Mouse (Mus musculus) adrenal gland, postnatal 10 days (tissue): Measurements from ENCODE around the gene Ampd3. TPM values are rescaled to one million over a fixed set of nuclear protein-coding genes. Genes with fewer than 3 reads are reported as not detected.

Experiments used
- DNase-seq: peaks from one replicate; pipeline ENCODE4 v3.0.0; 2021; ENCODE audit warnings: mixed read lengths
- microRNA-seq: library from miRNA; unstranded; fragments of <30 nt; microRNA quantifications from one replicate; pipeline ENCODE4 v1.2.0, GENCODE M21; 2021
- total RNA-seq, 2 experiments: library from RNA; stranded (reverse); gene quantifications; 2 replicates each; pipeline ENCODE4 v1.2.3; 2021

The Ampd3 gene
- total RNA-seq, 2 experiments from 2014 or later: 16.7 to 22.7 TPM

DNA sequence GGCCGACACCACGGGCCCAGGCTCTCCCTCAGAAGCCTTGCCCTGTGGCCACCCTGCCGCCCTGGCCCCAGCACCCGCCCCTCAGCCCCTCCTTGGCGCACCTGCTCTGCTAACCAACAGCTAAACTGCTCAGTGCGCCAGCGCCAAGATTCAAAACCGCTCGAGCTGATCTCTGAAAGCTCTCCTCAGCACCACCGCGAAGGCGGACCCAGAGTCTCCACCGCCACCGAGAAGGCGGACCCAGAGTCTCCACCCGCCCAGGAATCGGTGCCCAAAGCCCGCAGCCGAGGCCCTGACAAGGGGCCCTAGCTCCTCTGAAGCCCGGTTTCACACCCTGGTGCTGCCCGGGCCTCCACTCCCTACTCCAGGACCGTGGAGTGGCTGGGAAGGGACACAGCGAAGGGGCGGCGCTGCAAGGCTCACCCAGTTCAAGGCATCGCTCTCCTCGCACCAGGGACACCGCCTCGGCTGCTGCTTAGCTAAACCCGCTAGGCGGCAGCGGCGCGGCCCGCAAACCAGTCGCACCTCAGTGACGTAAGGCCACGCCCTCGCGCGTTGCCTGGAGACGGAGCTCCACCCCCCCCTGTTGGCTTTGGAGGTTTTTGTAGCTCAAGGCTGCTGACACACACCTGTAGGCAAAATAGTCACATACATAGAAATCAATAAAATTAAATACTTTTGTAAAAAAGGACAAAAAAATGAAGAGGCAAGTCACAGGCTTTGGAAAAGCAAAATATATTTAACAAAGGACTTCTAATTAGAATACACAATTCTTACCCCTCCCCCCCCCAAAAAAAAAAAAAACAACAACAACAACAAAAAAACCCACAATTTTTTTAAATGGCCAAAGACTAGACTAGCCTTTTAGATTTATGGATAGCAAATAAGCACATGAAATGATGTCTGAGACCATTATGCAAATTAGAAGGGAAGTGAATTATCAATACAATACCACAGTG lies 76.2 kb downstream of the Ampd3 start, which contains the start of gene Rnf141:
TSS of gene Rnf141 (minus strand) at position 542 of the 959 bp plus-strand sequence.
- peak; percentile 96 for DNase-seq

GRCm38 (mm10) chr7:110847321-110847720 lies 79.3 kb downstream of the Ampd3 start:
- DNase-seq: no peak

GRCm38 (mm10) chr7:110848371-110848770 lies 80.4 kb downstream of the Ampd3 start:
- no peak for DNase-seq

- no peak for DNase-seq
These were observed 83.7 kb downstream of the Ampd3 start for GRCm38 (mm10) chr7:110851541-110852203.

DNA sequence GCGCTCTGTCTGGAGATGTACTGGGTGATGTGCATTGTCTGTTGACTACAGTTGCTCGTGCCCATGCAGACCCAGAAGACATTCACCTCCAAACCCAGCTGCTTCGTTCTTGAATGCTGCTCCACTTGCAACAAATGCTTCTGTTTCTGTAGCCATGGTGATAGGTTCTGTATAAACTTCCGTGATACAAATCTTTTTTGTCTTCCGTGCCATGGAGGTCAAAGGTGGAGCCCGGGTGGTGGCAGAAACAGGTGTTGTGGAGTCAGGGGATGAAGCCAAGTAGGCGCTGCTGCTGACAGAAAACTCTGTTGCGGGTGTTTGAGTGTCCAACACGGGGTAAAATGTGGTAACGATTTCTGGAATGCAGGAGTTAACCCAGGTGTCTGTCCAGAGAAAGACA lies 85.6 kb downstream of the Ampd3 start:
- peak; percentile 27 for DNase-seq

- DNase-seq: no peak
These were observed 86.5 kb downstream of the Ampd3 start for GRCm38 (mm10) chr7:110854519-110854918.

- DNase-seq: peak; percentile 56
These were observed 87.0 kb downstream of the Ampd3 start for GRCm38 (mm10) chr7:110854927-110855546.

- DNase-seq: no peak
These were observed 87.6 kb downstream of the Ampd3 start for GRCm38 (mm10) chr7:110855604-110856003.

DNA sequence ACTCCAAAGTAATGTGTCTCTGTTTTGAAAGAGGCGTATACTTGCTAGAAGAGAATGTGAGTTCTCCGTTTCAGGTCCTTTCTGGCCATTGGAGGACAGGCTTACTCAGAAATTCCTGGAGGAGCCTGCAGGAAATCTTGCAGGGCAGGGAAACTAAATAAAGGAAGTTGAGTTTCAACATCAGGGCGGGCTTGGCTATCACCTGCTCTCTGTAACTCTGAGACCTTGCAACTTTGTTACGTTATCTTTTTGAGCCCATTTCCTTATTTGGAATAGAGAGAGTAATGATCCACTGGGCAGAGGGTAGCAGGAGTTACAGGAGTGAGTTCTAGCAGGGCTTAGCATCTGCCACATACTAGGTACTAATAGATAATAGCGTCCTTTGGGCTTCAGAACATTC lies 92.1 kb downstream of the Ampd3 start:
- no peak for DNase-seq

Small RNAs within 50 kb of the gene (microRNA-seq; reads per million reads assigned to microRNA genes)
- gene Gm47282: not detected

Other genes with a start within 250 kb of the Ampd3 start
- gene Sbf2, start 153.3 kb upstream of the Ampd3 start, total RNA-seq: 10 to 100 TPM; 52.8 to 57.7 TPM
- gene Adm, start 140.5 kb upstream of the Ampd3 start, total RNA-seq: 10 to 100 TPM; 18.0 to 18.4 TPM
- gene Rnf141, start 76.3 kb downstream of the Ampd3 start, total RNA-seq: 10 to 100 TPM; 43.2 to 45.4 TPM
- gene Lyve1, start 95.0 kb downstream of the Ampd3 start, total RNA-seq: 10 to 100 TPM; 15.1 to 20.6 TPM
- gene Mrvi1, start 214.3 kb downstream of the Ampd3 start, total RNA-seq: 10 to 100 TPM; 13.6 to 13.9 TPM